Mouse (Mus musculus) kidney, embryonic 16.5 days (tissue): ENCODE measurements around the gene H2-Ab1. TPM values are rescaled to one million over a fixed set of nuclear protein-coding genes. Genes with fewer than 3 reads are reported as not detected.

Experiments used
- ATAC-seq: fragments of 200-750 bp; cut with Nextera tagmentation; 2 replicates; pipeline ENCODE4 v1.8.0; 2017; ENCODE audit warnings: moderate TSS enrichment; ENCODE audit not compliant: low FRiP score, low TSS enrichment
- H3K27ac ChIP-seq: fragments of 300-500 bp; sonication (generic); 2 replicates; pipeline ENCODE4 v1.5.1; 2014; ENCODE audit warnings: low read length
- H3K27me3 ChIP-seq: fragments of 300-500 bp; sonication (generic); 2 replicates; pipeline ENCODE4 v1.6.1; 2014; ENCODE audit warnings: low read length, control low read depth, mixed read lengths; ENCODE audit not compliant: insufficient read depth
- H3K36me3 ChIP-seq: fragments of 300-500 bp; sonication (generic); 2 replicates; pipeline ENCODE4 v1.6.1; 2014; ENCODE audit warnings: low read length, control low read depth, mixed read lengths; ENCODE audit not compliant: insufficient read depth
- H3K4me1 ChIP-seq: fragments of 300-500 bp; sonication (generic); 2 replicates; pipeline ENCODE4 v1.6.1; 2014; ENCODE audit warnings: low read length, control low read depth, mixed read lengths; ENCODE audit not compliant: insufficient read depth
- H3K4me2 ChIP-seq: fragments of 300-500 bp; sonication (generic); replicated peaks from 2 replicates; pipeline ENCODE4 v1.6.1; 2014; ENCODE audit warnings: low read depth, low read length
- H3K4me3 ChIP-seq: fragments of 300-500 bp; sonication (generic); 2 replicates; pipeline ENCODE4 v1.5.1; 2014; ENCODE audit warnings: mild to moderate bottlenecking, low read length
- H3K9ac ChIP-seq: fragments of 300-500 bp; sonication (generic); replicated peaks from 2 replicates; pipeline ENCODE4 v1.6.1; 2014; ENCODE audit warnings: low read length
- H3K9me3 ChIP-seq: fragments of 300-500 bp; sonication (generic); 2 replicates; pipeline ENCODE4 v1.6.1; 2016; ENCODE audit warnings: low read length, control low read depth
- whole genome bisulfite sequencing: fragments of 180-500 bp; shearing (Covaris S2); extraction: QIAGEN DNeasy Blood & Tissue Kit; methylation state at CpG from one replicate; pipeline ENCODE4 v1.1.7; 2014; 5-methylcytosine and 5-hydroxymethylcytosine counted together
- polyA plus RNA-seq: library from polyadenylated mRNA; unstranded; fragments of >200 nt; fragmentation: Nextera tagmentation; extraction: Ambion mirVana; gene quantifications from 2 replicates; pipeline ENCODE4 v1.2.1, GENCODE M21; 2015

The H2-Ab1 gene
- polyA plus RNA-seq, 1 experiment from 2014 or later, result 37.9 TPM

DNA sequence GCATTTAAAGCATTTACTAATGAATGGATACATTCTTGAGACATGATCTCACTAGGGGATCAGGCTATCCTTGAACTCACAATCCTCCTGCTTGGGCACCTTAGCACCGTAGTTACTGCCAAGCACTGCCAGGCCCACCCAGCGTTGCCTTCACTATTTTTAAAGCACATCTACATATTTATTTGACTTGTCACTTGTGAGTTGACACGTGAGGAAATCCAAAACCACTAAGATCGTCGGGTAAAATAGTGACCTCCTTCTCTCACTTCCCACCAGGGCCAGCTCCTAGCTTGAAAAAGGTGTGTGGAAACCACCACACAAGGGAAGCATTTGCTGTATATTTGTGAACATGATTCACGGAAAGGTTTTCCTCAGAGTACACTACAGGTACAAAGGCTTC is 29.5 kb downstream of the H2-Ab1 start:
- no peak overlapping the region for H3K9ac ChIP-seq
- ATAC-seq, result no peak
- H3K4me3 ChIP-seq, result no peak overlapping the region
- H3K27me3 ChIP-seq, result no peaks in the 10 kb centered on the region
- H3K4me2 ChIP-seq, result no peak overlapping the region
- H3K36me3 ChIP-seq, result no peaks in the 10 kb centered on the region
- no peaks in the 10 kb centered on the region for H3K9me3 ChIP-seq
- no peaks in the 10 kb centered on the region for H3K4me1 ChIP-seq
- WGBS, result 63% methylated on average over 6 of the region's 6 CpGs
- H3K27ac ChIP-seq, result no peak overlapping the region

GRCm38 (mm10) chr17:34287648-34288047 is 30.2 kb downstream of the H2-Ab1 start, which contains the start of gene H2-Aa:
Gene H2-Aa, minus strand, starts transcription at chr17:34287823.
- Histone ChIP-seq H3K4me2 (no peak within 1 kb of the TSS), H3K27ac (no peak within 1 kb of the TSS), H3K9me3 (no peaks in the 10 kb centered on the region), H3K36me3 (no peaks in the 10 kb centered on the region), H3K9ac (no peak within 1 kb of the TSS), H3K4me3 (no peak within 1 kb of the TSS), H3K27me3 (no peaks in the 10 kb centered on the region), H3K4me1 (no peaks in the 10 kb centered on the region)
- WGBS, result 13% methylated on average over 8 of the region's 8 CpGs
- peak; percentile 72 for ATAC-seq

GRCm38 (mm10) chr17:34288131-34288530 is 30.6 kb downstream of the H2-Ab1 start:
- ATAC-seq, result no peak
- no peak overlapping the region for H3K9ac ChIP-seq
- H3K27me3 ChIP-seq, result no peaks in the 10 kb centered on the region
- no peaks in the 10 kb centered on the region for H3K4me1 ChIP-seq
- no peaks in the 10 kb centered on the region for H3K9me3 ChIP-seq
- H3K4me3 ChIP-seq, result no peak overlapping the region
- 73% methylated on average over 3 of the region's 3 CpGs for WGBS
- H3K36me3 ChIP-seq, result no peaks in the 10 kb centered on the region
- no peak overlapping the region for H3K4me2 ChIP-seq
- H3K27ac ChIP-seq, result no peak overlapping the region

GRCm38 (mm10) chr17:34291609-34292008 is 34.1 kb downstream of the H2-Ab1 start:
- no peak overlapping the region for H3K4me2 ChIP-seq
- no peak overlapping the region for H3K9ac ChIP-seq
- peak; percentile 93 for ATAC-seq
- H3K4me3 ChIP-seq, result no peak overlapping the region
- H3K4me1 ChIP-seq, result no peaks in the 10 kb centered on the region
- H3K27ac ChIP-seq, result no peak overlapping the region
- H3K9me3 ChIP-seq, result no peaks in the 10 kb centered on the region
- 13% methylated on average over 8 of the region's 8 CpGs for WGBS
- no peaks in the 10 kb centered on the region for H3K27me3 ChIP-seq
- H3K36me3 ChIP-seq, result no peaks in the 10 kb centered on the region

DNA sequence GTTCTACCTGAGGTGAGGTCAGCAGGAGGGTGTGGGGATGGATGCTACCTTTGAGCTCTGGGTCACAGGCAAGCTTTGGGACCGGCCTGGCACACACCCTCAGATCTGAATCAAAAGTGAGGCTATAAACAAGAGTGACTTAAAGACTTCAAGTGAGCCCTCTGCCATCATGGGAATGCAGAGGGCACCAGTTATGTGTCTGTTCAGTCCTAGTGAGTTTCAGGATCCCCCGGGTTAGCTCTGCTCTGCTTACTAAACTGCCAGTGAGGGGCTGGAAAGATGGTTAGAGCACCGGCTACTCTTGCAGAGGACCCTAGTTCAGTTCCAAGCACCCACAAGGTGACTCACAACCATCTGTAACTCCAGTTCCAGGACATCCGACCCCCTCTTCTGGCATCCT is 35.1 kb downstream of the H2-Ab1 start:
- WGBS, result 91% methylated on average over 4 of the region's 4 CpGs
- ATAC-seq, result no peak
- no peak overlapping the region for H3K27ac ChIP-seq
- no peak overlapping the region for H3K4me3 ChIP-seq
- no peak overlapping the region for H3K4me2 ChIP-seq
- no peaks in the 10 kb centered on the region for H3K36me3 ChIP-seq
- no peaks in the 10 kb centered on the region for H3K27me3 ChIP-seq
- H3K9me3 ChIP-seq, result no peaks in the 10 kb centered on the region
- H3K4me1 ChIP-seq, result no peaks in the 10 kb centered on the region
- no peak overlapping the region for H3K9ac ChIP-seq

DNA sequence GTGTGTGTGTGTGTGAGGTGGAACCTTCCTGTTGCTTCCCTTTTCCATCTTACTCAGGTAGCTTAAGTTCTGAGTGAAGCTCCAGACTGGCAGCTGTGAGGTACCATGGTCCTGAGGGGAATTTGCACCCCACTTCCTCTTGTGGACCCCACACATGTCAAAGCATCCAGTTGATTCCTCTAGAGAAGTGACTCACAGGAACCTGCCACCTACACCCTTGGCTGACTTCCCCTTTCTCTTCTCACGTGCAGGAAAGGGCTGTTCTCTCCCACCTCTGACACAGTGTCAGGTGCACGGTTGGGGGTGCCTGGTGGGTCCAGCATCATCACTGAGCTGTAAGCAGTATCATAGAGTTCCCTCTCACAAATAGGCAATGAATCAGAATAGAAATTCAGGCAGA is 36.0 kb downstream of the H2-Ab1 start:
- Histone ChIP-seq H3K9ac (no peak overlapping the region), H3K4me3 (no peak overlapping the region), H3K9me3 (no peaks in the 10 kb centered on the region), H3K4me2 (no peak overlapping the region), H3K27me3 (no peaks in the 10 kb centered on the region), H3K36me3 (no peaks in the 10 kb centered on the region), H3K4me1 (no peaks in the 10 kb centered on the region), H3K27ac (no peak overlapping the region)
- 45% methylated on average over 2 of the region's 2 CpGs for WGBS
- no peak for ATAC-seq

DNA sequence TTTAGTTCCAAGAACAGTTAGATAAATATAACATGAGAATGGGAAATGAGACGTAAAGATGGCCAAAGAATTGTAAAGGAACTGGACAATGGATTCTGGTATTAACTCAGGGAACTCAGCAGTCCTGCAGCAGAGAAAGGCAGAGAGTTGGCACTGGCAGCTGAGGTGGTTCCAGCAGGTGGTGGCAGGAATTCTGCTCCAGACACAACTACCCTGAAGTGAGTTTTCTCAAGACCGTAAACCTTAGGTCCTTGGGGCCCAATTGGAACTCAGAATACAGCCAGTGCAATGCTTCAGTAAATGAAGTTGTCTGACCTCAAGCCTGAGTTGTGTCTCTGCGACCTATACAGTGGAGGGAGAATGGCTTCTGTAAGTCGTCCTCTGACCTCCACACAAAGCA is 36.8 kb downstream of the H2-Ab1 start:
- no peaks in the 10 kb centered on the region for H3K4me1 ChIP-seq
- WGBS, result 61% methylated on average over 4 of the region's 4 CpGs
- H3K27me3 ChIP-seq, result no peaks in the 10 kb centered on the region
- H3K4me3 ChIP-seq, result no peak overlapping the region
- no peak overlapping the region for H3K27ac ChIP-seq
- H3K9me3 ChIP-seq, result no peaks in the 10 kb centered on the region
- no peak for ATAC-seq
- no peak overlapping the region for H3K4me2 ChIP-seq
- no peak overlapping the region for H3K9ac ChIP-seq
- no peaks in the 10 kb centered on the region for H3K36me3 ChIP-seq

DNA sequence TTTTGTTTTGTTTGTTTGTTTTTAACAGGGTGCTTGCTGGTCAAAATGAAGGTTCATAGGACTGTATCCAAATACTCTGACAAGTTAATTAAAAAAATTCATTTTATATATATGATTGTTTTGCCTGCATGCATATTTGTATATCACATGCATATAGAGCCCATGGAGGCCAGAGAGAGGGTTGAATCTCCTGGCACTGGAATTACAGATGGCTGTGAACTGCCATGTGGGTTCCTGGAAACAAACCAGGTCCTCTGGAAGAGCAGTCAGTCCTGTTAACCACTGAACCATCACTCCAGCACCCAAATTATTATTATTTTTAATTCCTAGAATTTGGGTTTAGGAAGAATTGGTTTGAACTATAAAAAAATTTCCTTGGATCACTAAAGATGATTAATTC is 37.8 kb downstream of the H2-Ab1 start:
- Histone ChIP-seq H3K9me3 (no peaks in the 10 kb centered on the region), H3K9ac (no peak overlapping the region), H3K4me1 (no peaks in the 10 kb centered on the region), H3K4me2 (no peak overlapping the region), H3K27me3 (no peaks in the 10 kb centered on the region), H3K27ac (no peak overlapping the region), H3K36me3 (no peaks in the 10 kb centered on the region), H3K4me3 (no peak overlapping the region)
- no peak for ATAC-seq

DNA sequence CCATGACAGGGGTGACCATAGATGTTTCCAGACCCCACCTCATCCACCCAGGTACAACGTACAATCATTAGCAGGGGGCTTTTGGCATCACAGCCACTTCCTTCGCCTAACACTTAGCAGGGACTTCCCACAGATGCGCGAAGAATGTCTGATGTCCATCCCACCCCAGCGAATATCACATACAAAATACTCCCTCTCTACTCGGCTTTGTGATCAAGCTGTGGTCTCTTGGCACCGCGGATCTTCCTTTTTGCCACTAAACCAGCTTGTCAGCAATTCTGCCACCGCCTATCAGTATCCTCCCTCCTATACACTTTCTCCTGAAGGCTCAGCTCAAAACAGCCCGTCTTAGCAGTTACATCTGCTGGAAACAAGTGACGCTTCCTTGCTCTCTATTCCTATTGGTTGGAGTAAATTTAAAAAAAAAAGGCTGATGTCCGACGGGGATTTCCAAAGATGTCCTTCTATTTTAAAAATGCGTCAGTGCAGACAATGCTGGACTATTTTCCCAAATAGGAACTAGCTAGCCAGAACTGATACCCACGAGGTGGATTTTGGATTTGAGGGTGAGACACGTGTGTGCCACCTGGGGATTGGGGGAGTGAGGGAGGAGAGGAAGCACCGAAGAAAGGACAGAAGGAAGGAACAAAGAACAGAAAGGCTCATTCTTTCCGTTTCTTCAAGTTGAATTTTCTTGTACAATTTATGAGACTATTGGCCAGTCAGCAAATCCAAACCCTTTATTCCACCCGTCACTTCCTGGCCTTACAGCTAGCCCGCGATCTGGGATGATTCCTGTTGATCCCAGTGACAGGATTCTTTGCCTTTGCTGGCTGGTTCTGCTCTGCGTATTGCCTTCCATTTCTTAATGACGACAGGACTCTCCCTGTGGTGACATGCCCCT is 38.7 kb downstream of the H2-Ab1 start:
- Histone ChIP-seq H3K4me2 (peak overlapping the region; percentile 52), H3K36me3 (no peaks in the 10 kb centered on the region), H3K4me3 (peak overlapping the region; percentile 36), H3K27ac (no peak overlapping the region), H3K9me3 (no peaks in the 10 kb centered on the region), H3K27me3 (no peaks in the 10 kb centered on the region), H3K4me1 (no peaks in the 10 kb centered on the region), H3K9ac (no peak overlapping the region)
- WGBS, result 21% methylated on average over 23 of the region's 23 CpGs
- ATAC-seq, result peak; percentile 72; the same call in 1 of the 2 replicates

DNA sequence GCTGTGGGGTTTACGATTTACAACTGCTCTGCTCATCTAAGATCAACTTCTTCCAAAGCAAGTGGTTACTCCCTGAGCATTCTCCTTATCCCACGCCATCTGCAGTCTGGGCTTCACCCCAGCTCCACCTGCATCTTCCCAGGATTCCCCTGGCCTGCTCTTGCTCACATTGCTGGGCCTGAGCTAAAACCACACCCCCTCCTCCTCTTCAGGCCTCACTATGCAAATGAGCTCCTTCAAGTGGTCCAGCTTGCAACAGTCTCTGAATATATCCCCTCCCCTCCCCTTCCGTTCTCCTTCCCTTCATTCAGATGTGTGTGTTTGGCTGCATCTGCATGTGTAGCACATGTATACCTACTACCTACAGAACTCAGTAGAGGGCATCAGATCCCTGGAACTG is 41.9 kb downstream of the H2-Ab1 start:
- 71% methylated on average over 3 of the region's 3 CpGs for WGBS
- H3K4me1 ChIP-seq, result no peaks in the 10 kb centered on the region
- no peaks in the 10 kb centered on the region for H3K36me3 ChIP-seq
- no peak overlapping the region for H3K9ac ChIP-seq
- H3K4me2 ChIP-seq, result no peak overlapping the region
- no peaks in the 10 kb centered on the region for H3K27me3 ChIP-seq
- H3K9me3 ChIP-seq, result no peaks in the 10 kb centered on the region
- H3K27ac ChIP-seq, result no peak overlapping the region
- no peak for ATAC-seq
- H3K4me3 ChIP-seq, result no peak overlapping the region
